Mouse (Mus musculus): ENCODE results near the gene Cdc42bpa.

Cdc42bpa gene

GRCm38 (mm10) chr1:180031705-180032548 is 71.7 kb downstream of the Cdc42bpa start:
- no peak for DNase-seq (ENCODE audit: low spot score in 2 of 2)

- DNase-seq (ENCODE audit: low spot score in 2 of 2) = peak; percentile 59 to 64
These were observed 77.2 kb downstream of the Cdc42bpa start for GRCm38 (mm10) chr1:180037461-180037860.

- DNase-seq (ENCODE audit: low spot score in 2 of 2) = no peak
These were observed 83.9 kb downstream of the Cdc42bpa start for GRCm38 (mm10) chr1:180044160-180044559.

DNA sequence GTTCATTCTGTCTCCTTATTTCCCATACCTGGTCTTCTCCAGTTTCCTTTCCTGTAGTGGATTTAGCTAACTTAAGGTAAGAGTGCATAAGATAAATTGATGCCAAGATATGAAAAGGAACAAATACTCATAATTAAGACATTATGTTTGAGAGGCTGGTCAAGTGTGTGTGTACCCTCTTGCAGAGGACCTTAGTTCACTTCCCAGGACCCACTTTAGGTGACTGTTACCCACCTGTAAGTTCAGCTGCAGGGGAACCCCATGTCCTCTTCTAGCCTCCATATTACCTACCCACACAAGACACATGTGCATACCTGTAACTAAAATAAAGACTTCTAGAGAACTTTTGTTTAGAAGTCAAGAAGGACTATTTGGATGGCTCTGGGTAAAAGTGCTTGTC is 84.9 kb downstream of the Cdc42bpa start:
- no peak for DNase-seq (ENCODE audit: low spot score in 2 of 2)

DNA sequence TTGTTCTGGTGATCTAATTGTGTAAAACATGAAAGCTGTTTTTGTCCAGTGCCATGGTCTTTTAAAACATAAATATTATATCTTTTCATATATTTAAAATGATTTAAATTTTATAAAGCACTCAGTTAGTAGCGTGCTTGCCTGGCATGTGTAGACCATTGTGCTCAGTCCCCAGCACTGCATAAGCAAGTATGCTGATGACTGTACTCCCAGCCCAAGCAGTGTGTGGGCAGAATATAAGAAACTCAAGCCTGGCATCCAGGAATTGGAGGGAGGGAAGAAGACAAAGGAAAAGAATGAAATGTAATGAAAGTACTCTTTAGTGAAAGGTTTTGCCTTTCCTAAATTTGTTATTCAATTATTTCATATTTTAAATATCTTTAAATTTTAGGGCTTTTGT is 128.9 kb downstream of the Cdc42bpa start:
- no peak for DNase-seq (ENCODE audit: low spot score in 2 of 2)

GRCm38 (mm10) chr1:180098426-180098825 is 138.2 kb downstream of the Cdc42bpa start:
- DNase-seq (ENCODE audit: low spot score in 2 of 2) = no peak

GRCm38 (mm10) chr1:180104567-180104966 is 144.3 kb downstream of the Cdc42bpa start:
- DNase-seq (ENCODE audit: low spot score in 2 of 2) = no peak

DNA sequence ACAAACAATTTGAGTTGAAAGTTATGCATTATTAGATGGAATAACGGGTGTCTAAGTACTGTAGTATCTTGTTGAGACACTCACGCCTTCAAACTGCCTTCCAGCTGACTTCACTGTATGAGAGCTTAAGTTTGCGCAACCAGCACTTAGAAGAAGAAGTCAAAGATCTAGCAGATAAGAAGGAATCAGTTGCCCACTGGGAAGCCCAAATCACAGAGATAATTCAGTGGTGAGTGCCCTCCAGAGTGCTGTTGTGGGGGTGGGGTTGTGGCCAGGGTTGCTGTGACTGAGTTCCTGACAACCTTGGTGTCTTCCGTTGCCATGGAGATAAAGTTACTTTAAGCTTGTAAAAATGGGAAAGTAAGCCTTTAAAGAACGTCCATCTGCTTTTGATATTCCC is 148.8 kb downstream of the Cdc42bpa start:
- no peak for DNase-seq (ENCODE audit: low spot score in 2 of 2)

- DNase-seq (ENCODE audit: low spot score in 2 of 2) = no peak
These were observed 156.3 kb downstream of the Cdc42bpa start for GRCm38 (mm10) chr1:180116525-180116924.

DNA sequence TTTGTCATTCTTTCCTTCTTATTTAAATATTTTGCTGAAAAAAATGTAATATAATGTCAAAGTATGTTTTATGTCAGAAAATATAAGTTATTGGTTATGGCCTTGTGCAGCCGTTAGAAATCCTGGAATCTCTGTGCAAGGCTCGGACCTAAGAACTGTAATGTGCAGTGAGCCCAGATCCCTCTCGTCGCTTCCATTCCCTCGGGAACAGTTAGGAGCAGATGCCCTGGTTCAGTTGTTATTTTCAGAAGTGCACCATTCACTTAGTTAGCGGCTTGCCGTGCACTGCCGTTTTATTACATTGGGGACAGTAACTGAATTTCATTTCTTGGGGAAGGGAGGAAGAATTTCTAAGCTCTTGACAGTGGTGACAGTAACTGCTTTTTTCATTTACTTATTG is 158.0 kb downstream of the Cdc42bpa start:
- no peak for DNase-seq (ENCODE audit: low spot score in 2 of 2)

- no peak for DNase-seq (ENCODE audit: low spot score in 2 of 2)
These were observed 168.0 kb downstream of the Cdc42bpa start for GRCm38 (mm10) chr1:180128077-180128792.

- no peak for DNase-seq (ENCODE audit: low spot score in 2 of 2)
These were observed 171.1 kb downstream of the Cdc42bpa start for GRCm38 (mm10) chr1:180131402-180131801.

DNA sequence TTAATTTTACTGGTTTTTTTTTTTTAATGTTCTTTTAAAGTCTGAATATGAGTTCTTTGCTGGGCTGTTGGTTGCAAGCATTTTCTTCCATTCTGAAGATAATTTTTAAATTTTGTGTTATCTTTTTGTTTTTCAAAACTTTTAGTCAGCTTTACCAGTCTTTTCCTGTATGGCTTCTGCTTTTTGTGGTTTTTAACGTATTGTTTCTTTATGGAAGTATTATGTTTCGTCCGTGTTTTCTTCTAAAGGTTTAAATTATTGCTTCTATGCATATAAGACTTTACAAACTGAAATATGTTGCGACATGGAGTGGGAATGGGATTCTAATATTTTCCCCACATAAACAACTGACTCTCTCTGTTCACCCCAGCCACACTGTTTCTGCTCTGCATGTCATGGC is 171.9 kb downstream of the Cdc42bpa start:
- DNase-seq (ENCODE audit: low spot score in 2 of 2) = no peak

- DNase-seq (ENCODE audit: low spot score in 2 of 2) = no peak
These were observed 178.9 kb downstream of the Cdc42bpa start for GRCm38 (mm10) chr1:180139158-180139557.

DNA sequence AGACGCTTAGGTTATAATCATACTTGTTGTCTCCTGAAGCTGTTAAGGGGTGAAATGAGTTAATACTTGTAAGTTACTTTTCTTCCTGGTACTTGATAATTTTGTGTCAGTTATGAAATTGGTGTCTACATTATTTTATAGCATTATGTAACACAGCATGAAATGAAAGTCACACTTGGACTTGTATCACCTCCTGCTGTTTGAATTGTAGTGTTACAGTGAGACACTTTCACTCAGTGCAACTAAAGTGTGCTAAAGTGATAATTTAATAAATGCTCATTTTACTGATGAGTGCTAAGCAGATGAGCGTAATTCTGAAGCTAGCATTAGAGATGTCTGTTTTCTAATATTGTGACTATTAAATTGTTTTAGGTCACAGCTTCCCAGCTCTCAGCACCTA is 180.7 kb downstream of the Cdc42bpa start:
- DNase-seq (ENCODE audit: low spot score in 2 of 2) = no peak

GRCm38 (mm10) chr1:180148036-180148435 is 187.8 kb downstream of the Cdc42bpa start:
- no peak for DNase-seq (ENCODE audit: low spot score in 2 of 2)

GRCm38 (mm10) chr1:180148563-180148962 is 188.3 kb downstream of the Cdc42bpa start:
- DNase-seq (ENCODE audit: low spot score in 2 of 2) = no peak

GRCm38 (mm10) chr1:180151191-180151590 is 190.9 kb downstream of the Cdc42bpa start:
- no peak for DNase-seq (ENCODE audit: low spot score in 2 of 2)

GRCm38 (mm10) chr1:180158648-180159047 is 198.4 kb downstream of the Cdc42bpa start:
- DNase-seq (ENCODE audit: low spot score in 2 of 2) = no peak

DNA sequence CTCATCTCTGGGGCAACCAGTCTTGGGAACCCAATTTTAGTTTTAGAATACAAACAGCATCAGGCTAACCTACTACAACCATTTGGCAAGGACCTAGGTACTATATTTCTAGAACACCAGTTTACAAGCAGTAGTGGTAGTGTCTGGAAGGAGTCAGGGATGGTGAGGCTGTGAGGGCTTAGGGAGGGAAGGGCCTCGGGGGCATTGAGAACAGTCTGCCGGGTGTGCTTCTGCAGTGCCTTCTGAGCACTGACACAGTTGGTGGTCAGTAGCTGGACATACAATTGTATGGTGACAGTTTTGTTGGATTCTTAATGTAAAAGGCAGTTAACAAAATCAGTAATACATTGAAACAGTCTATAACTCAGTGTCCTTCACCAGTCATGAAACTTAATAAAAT is 200.3 kb downstream of the Cdc42bpa start:
- DNase-seq (ENCODE audit: low spot score in 2 of 2) = no peak

DNA sequence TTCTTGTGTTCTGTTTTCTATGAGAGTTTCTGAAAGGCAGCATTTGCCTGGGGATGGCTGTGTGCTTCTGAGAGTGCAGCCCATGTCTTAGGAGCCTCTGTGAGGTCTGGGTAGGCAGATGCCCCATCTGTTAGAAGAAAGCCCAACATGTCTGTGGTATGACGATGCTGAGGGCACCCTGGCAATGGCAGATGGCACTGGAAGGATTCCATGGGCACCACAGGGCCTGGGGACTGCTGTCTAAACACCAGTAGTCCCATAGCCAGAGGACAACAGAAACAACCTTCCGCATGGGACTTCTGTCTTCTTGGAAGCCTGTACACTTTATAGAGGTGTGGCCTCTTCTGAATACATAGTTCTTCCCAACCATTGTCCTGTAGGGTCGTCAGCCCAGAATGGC is 200.9 kb downstream of the Cdc42bpa start:
- DNase-seq (ENCODE audit: low spot score in 2 of 2) = no peak

GRCm38 (mm10) chr1:180161566-180162355 is 201.5 kb downstream of the Cdc42bpa start:
- no peak for DNase-seq (ENCODE audit: low spot score in 2 of 2)

Data from right cerebral cortex, postnatal 10 days (tissue).